Mouse (Mus musculus) T-helper 2 cell (primary cell): ENCODE results near the gene Slc25a35.
"Not testable (repeated sequence)": the region's sequence is repeated elsewhere in the genome, so short reads cannot be mapped to it uniquely, and the experiment has no call there.

Experiments used
- in situ Hi-C: fragments of 300-600 bp; cut with MboI, MseI; formaldehyde crosslinking; loops from one replicate; pipeline ENCODE4 v1.15.1; 2025; ENCODE audit warnings: high pct_unique_total_duplicates

The Slc25a35 gene

GRCm38 (mm10) chr11:69006575-69006974 is 38.6 kb downstream of the Slc25a35 start:
- in situ Hi-C loops = not testable (repeated sequence)

- in situ Hi-C loops = no loop called here
Observed at GRCm38 (mm10) chr11:69008182-69009121, 40.5 kb downstream of the Slc25a35 start, which contains the start of gene Pfas. Gene Pfas, minus strand, starts transcription at chr11:69008460.

- in situ Hi-C loops = no loop called here
Observed at GRCm38 (mm10) chr11:69009508-69009907, 41.6 kb downstream of the Slc25a35 start.

GRCm38 (mm10) chr11:69010400-69011323 is 42.7 kb downstream of the Slc25a35 start:
- in situ Hi-C loops = no loop called here

GRCm38 (mm10) chr11:69011445-69011844 is 43.5 kb downstream of the Slc25a35 start:
- in situ Hi-C loops = not testable (repeated sequence)

- in situ Hi-C loops = no loop called here
Observed at GRCm38 (mm10) chr11:69012071-69012601, 44.2 kb downstream of the Slc25a35 start.

GRCm38 (mm10) chr11:69015644-69016441 is 47.9 kb downstream of the Slc25a35 start, which contains the start of gene Ctc1:
Gene Ctc1, plus strand, starts transcription at chr11:69015911.
- in situ Hi-C loops = no loop called here

- in situ Hi-C loops = no loop called here
Observed at GRCm38 (mm10) chr11:69016755-69017154, 48.8 kb downstream of the Slc25a35 start.

- in situ Hi-C loops = no loop called here
Observed at GRCm38 (mm10) chr11:69020691-69021090, 52.8 kb downstream of the Slc25a35 start.
